Mouse (Mus musculus) activated CD4-positive, CD25-positive, alpha-beta regulatory T cell, adult 9 weeks (primary cell): Measurements from ENCODE around the gene BC003965. TPM values are rescaled to one million over a fixed set of nuclear protein-coding genes. Genes with fewer than 3 reads are reported as not detected.

Source experiments
- polyA plus RNA-seq: library from polyadenylated mRNA; unstranded; fragments of 100-300 nt; shearing (Covaris generic); gene quantifications from one replicate; pipeline ENCODE4 v1.2.1, GENCODE M21; 2017

Gene BC003965
- polyA plus RNA-seq: 26.0 TPM

DNA sequence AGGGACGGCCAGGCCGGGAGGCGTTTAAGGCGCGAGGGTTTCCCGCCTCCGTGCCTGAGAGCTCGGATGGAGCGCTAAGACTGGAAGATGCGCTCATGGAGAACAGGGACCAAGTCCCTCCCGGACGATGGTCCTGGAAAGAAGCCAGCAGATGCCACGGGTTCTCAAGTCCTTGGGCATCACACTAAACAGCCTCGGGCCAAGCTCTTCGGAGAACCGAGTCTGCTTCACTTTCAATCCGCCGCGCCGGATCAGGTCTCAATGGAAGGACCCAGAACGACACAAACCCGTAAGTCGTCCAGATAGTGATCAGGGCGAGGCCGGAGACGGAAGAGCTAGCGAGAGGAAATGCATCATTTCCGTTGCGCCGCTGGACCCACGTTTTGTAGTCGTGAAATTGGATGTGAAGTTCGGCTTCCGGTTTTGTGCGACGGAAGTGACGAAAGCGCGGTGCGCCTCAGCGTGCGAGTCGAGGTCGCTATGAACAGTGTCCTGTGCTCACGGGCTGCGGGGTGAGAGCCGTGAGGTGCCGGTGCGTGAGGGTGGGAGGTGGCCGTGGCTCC is at the start of gene BC003965:
Gene BC003965, plus strand, starts transcription at position 426 of the 563 bp plus-strand sequence.

GRCm38 (mm10) chr17:25162161-25162560 is 22.2 kb upstream of the BC003965 start, which contains the start of gene Ccdc154:
Ccdc154 (plus strand) TSS chr17:25162461.

GRCm38 (mm10) chr17:25175411-25175810 is 8.9 kb upstream of the BC003965 start, which contains the start of gene Gm38655:
Gm38655 (minus strand) TSS chr17:25175471.

DNA sequence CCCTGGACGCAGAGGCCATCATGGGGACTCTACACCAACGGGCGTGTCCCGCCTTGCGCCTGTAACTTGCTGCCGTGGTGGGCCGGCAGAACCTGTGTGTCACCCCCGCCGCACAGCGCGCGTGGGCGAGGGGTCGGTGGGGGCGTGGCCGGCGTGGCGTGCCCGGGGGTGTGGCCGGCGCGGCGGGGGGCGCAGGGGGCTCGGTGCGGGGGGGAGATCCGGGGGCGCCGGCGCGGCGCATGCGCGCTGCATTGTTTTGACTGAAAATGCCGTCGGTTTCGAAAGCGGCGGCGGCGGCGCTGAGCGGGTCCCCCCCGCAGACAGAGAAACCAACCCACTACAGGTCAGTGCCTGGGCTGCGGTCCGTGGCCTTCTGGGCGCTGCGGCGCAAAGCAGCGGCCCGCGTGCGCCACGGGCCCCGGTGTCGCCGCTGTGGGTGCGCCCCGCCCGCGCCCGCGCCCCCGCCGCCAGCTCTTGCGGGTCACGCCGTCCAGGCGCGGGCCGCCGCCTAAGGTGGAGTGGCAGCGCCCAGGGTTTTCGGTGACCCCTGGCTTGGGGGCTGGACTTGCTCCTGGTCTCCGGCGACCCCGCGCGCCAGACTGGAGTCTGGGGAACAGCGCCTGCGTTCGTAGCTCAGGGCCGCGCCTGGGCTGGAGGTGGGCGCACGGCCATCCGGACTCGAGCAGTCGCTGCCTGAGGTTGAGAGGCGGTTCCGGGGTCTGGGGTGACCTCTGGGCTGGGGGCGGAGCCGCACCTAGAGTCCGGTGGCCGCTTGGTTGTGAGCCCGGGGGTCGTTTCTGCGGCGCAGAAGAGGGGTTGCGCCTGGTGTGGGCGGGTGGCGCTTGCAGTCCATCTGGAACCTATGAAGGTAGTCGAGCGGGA is 4.0 kb downstream of the BC003965 start, which contains the start of gene Unkl:
Gene Unkl, plus strand, starts transcription at position 248 of the 882 bp plus-strand sequence.

Other genes starting within 250 kb of the BC003965 start
- 60.4 TPM for gene Mapk8ip3, start 247.6 kb upstream of the BC003965 start, polyA plus RNA-seq
- 38.0 TPM for gene Jpt2, start 223.9 kb upstream of the BC003965 start, polyA plus RNA-seq
- 6.3 TPM for gene Cramp1l, start 168.8 kb upstream of the BC003965 start, polyA plus RNA-seq
- gene Ift140, start 168.5 kb upstream of the BC003965 start, polyA plus RNA-seq: 26.8 TPM
- 0.98 TPM for gene Tmem204, start 101.0 kb upstream of the BC003965 start, polyA plus RNA-seq
- gene Telo2, start 68.6 kb upstream of the BC003965 start, polyA plus RNA-seq: 24.8 TPM
- not detected for gene Ptx4, start 63.8 kb upstream of the BC003965 start, polyA plus RNA-seq
- 41.9 TPM for gene Clcn7, start 51.2 kb upstream of the BC003965 start, polyA plus RNA-seq
- not detected for gene Ccdc154, start 22.1 kb upstream of the BC003965 start, polyA plus RNA-seq
- gene Gm38655, start 9.1 kb upstream of the BC003965 start, polyA plus RNA-seq: not detected
- gene Unkl, start 3.8 kb downstream of the BC003965 start, polyA plus RNA-seq: 46.6 TPM
- 89.9 TPM for gene Gnptg, start 55.6 kb downstream of the BC003965 start, polyA plus RNA-seq
- 45.3 TPM for gene Tsr3, start 55.6 kb downstream of the BC003965 start, polyA plus RNA-seq
- gene Baiap3, start 71.8 kb downstream of the BC003965 start, polyA plus RNA-seq: 42.3 TPM
- gene Ube2i, start 90.1 kb downstream of the BC003965 start, polyA plus RNA-seq: 525 TPM
- not detected for gene Prss34, start 113.8 kb downstream of the BC003965 start, polyA plus RNA-seq
- not detected for gene Prss28, start 124.1 kb downstream of the BC003965 start, polyA plus RNA-seq
- not detected for gene Prss29, start 134.1 kb downstream of the BC003965 start, polyA plus RNA-seq
- gene Tpsab1, start 161.0 kb downstream of the BC003965 start, polyA plus RNA-seq: not detected
- not detected for gene Tpsb2, start 181.8 kb downstream of the BC003965 start, polyA plus RNA-seq
- not detected for gene Tpsg1, start 184.7 kb downstream of the BC003965 start, polyA plus RNA-seq
- gene Cacna1h, start 249.2 kb downstream of the BC003965 start, polyA plus RNA-seq: not detected